Mouse (Mus musculus): Measurements from ENCODE around the gene Mfsd12.

Mfsd12 gene

GRCm38 (mm10) chr10:81328386-81328785, 28.9 kb upstream of the Mfsd12 start, which contains the start of gene Tbxa2r:
Gene Tbxa2r (plus strand): TSS chr10:81328731.
- no peak for DNase-seq (ENCODE audit: extremely low read depth, low read depth, low spot score)

GRCm38 (mm10) chr10:81329194-81329975, 27.9 kb upstream of the Mfsd12 start:
- no peak for DNase-seq (ENCODE audit: extremely low read depth, low read depth, low spot score)

GRCm38 (mm10) chr10:81330007-81330406, 27.3 kb upstream of the Mfsd12 start:
- no peak for DNase-seq (ENCODE audit: extremely low read depth, low read depth, low spot score)

- no peak for DNase-seq (ENCODE audit: extremely low read depth, low read depth, low spot score)
These were observed 25.0 kb upstream of the Mfsd12 start for GRCm38 (mm10) chr10:81332277-81332676.

- no peak for DNase-seq (ENCODE audit: extremely low read depth, low read depth, low spot score)
These were observed 23.0 kb upstream of the Mfsd12 start for GRCm38 (mm10) chr10:81334324-81334723.

- DNase-seq (ENCODE audit: extremely low read depth, low read depth, low spot score): no peak
These were observed 21.6 kb upstream of the Mfsd12 start for GRCm38 (mm10) chr10:81335393-81336340.

GRCm38 (mm10) chr10:81336558-81336957, 20.7 kb upstream of the Mfsd12 start:
- no peak for DNase-seq (ENCODE audit: extremely low read depth, low read depth, low spot score)

GRCm38 (mm10) chr10:81340551-81341332, 16.5 kb upstream of the Mfsd12 start:
- no peak for DNase-seq (ENCODE audit: extremely low read depth, low read depth, low spot score)

- no peak for DNase-seq (ENCODE audit: extremely low read depth, low read depth, low spot score)
These were observed 15.8 kb upstream of the Mfsd12 start for GRCm38 (mm10) chr10:81341333-81341949.

- no peak for DNase-seq (ENCODE audit: extremely low read depth, low read depth, low spot score)
These were observed 14.4 kb upstream of the Mfsd12 start, which contains the start of gene Gipc3 for GRCm38 (mm10) chr10:81342686-81343505. Gene Gipc3 (minus strand): TSS chr10:81343266.

- DNase-seq (ENCODE audit: extremely low read depth, low read depth, low spot score): no peak
These were observed 12.7 kb upstream of the Mfsd12 start for GRCm38 (mm10) chr10:81344421-81345161.

GRCm38 (mm10) chr10:81345162-81345534, 12.1 kb upstream of the Mfsd12 start:
- DNase-seq (ENCODE audit: extremely low read depth, low read depth, low spot score): no peak

GRCm38 (mm10) chr10:81346453-81347067, 10.7 kb upstream of the Mfsd12 start:
- no peak for DNase-seq (ENCODE audit: extremely low read depth, low read depth, low spot score)

GRCm38 (mm10) chr10:81349146-81349545, 8.1 kb upstream of the Mfsd12 start:
- no peak for DNase-seq (ENCODE audit: extremely low read depth, low read depth, low spot score)

- no peak for DNase-seq (ENCODE audit: extremely low read depth, low read depth, low spot score)
These were observed 7.3 kb upstream of the Mfsd12 start for GRCm38 (mm10) chr10:81349961-81350350.

GRCm38 (mm10) chr10:81350351-81351063, 6.8 kb upstream of the Mfsd12 start, which contains the start of gene Hmg20b:
Gene Hmg20b (minus strand): TSS chr10:81350480.
- DNase-seq (ENCODE audit: extremely low read depth, low read depth, low spot score): peak; percentile 84

GRCm38 (mm10) chr10:81351678-81352291, 5.5 kb upstream of the Mfsd12 start:
- DNase-seq (ENCODE audit: extremely low read depth, low read depth, low spot score): no peak
